Mouse (Mus musculus): ENCODE measurements around the gene Sf3a2. TPM values are rescaled to one million over a fixed set of nuclear protein-coding genes. Genes with fewer than 3 reads are reported as not detected.
A peak's percentile ranks its signal among the peaks of the same experiment; 100 is the strongest.

The Sf3a2 gene
- total RNA-seq (2022), result 10 to 100 TPM; 52.0 to 78.6 (median 55.5) TPM

DNA sequence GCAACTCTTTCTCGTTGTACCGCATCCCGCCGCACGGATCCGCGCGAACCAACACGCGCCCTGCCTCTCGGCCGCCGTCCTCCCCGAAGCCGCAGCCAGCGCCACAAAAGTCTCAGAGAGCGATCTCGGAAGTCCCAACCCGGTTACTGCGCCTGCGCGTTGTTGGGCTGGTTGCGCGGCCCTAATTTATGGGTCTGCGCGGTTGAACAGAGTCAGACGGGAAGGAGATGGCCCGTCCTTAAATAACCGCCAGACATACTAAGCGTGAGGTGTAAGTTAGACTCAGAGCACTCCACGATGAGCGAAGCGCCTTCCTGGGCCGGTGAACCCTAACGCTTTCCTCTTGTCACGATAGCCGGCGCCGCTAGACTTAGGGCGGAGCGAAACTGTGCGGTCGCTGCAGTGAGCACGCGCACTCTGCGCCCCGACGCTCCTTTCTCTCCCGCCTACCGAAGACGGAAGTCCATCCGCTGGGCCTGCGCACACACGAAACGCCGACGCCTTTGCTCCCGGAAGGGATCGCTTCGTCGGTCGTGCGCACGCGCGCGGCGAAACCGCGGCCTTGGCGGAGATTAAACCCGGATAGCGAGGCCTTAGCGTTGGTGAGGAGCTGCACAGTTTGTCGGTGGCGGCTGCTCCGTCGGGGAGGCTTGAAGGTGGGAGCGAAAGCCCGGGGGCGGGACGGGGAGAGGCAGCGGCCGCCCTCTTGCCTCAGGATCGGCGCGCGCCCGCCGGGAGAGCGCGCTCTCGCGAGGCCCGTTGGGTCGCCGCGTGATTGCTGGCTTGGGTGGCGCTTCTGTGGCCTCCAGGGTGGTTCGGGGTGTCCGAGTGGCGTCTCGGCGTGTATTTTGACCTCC lies at the start of gene Sf3a2, which contains the start of gene Plekhj1:
Sf3a2 (plus strand) TSS at position 49 of the 857 bp plus-strand sequence.
Plekhj1 (minus strand) TSS at position 477 of the 857 bp plus-strand sequence.
- peak; percentile 95 for DNase-seq

DNA sequence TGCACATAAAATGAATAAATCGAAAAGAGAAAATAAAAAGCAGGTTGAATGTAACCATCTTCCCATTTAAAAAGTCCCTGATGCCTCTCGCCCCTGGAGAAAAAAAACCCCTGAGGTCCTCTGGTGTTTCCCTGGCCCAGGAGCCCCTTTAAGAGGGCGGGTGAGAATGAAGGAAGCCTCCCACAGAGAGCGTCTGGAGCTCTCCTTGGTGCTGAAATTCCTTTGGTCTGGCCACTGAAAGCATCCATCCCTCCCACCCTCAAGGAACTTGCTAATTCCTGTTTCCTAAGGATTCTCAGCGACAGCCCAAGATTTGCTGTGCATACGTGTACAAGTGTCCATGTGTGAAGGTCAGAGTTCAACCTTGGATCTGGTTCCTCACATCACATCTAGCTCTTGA lies 49.4 kb upstream of the Sf3a2 start:
- DNase-seq, result no peak

DNA sequence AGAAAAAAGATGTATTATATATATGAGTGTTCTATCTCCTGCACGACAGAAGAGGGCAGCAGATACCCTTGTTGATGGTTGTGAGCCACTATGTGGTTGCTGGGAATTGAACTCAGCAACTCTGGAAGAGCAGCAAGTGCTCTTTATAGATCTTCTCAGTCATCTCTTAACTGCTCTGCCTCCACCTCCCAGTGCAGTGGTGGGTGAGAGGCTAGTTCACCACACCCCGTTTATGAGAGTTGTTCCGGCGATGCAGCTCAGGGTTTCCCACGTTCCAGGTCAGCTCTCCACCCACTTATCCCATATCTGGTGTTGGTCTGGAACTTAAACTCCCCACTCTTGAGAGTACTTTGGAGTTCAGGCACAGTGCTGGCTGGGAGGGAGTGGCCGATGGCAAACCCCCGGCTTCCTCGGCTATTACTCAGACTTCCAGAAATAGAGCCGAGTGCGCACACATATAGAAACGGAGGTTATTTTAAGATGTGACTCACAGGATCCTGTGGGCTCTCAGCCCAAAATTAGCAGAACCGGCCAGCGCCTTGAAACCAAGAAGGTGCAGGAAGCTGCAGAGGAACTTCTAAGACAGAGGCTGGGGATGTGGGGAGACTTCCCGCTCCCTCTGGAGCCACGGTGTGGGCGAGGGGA lies 46.7 kb upstream of the Sf3a2 start:
- peak; percentile 67 for DNase-seq

DNA sequence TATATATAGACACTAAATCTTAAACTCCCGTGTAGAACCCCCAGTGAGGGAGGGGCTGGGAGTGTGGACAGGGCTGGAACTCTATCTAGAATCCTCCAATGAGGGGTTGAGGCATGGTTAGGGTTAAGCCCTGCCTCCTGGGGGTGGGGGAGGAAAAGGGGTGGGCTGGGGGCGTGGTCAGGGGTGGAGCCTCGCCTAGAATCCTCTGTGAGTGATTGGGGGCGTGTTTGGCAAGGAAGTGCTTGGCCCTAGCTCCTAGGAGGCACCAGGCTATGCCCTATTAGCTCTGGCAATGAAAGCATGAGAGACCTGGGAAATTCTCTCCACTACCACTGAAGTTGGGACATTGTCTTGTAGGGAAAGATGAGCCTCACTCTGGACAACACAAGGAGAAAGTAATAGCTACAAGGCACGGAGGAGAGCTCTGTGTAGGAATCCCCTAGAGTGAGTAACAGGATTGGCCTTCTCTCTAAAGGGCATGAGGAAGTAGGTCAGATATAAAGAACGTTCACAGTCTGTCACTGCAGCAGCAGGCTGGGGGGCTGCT lies 45.8 kb upstream of the Sf3a2 start:
- DNase-seq, result no peak

DNA sequence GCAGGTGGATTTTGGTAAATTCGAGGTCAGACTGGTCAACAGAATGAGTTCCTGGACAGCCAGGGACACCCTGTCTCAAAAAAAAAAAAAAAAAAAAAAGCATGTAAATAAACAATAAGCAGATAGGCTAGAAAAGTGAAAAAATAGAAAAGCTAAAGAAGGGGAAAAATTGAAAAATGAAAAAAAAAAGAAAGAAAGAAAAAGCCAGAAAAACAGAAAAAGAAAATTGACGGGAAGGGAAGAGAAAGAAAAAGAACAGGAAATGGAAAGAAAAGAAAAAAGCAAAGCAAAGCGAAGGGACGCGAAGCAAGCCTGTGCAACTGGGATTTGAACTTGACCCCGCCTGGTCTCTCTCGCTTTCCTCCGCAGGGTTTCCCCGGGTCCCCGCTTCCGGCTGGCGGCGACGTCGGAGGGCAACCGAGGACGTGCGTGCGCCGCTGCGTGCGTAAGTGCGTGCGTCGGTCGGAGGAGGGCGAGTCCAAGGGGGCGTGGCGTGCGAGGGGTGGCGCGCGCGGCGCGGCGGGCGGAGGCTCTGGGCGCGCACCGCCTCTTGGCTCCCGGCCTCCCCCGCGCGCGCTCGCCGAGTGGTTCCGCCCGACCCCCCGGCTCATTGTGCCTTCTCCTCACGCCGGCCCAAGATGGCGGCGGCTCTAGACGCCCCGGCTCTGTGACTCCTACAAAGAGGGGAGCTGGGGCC lies 43.3 kb upstream of the Sf3a2 start, which contains the start of gene Dot1l:
Dot1l (plus strand) TSS at position 613 of the 697 bp plus-strand sequence.
- peak; percentile 96 for DNase-seq

DNA sequence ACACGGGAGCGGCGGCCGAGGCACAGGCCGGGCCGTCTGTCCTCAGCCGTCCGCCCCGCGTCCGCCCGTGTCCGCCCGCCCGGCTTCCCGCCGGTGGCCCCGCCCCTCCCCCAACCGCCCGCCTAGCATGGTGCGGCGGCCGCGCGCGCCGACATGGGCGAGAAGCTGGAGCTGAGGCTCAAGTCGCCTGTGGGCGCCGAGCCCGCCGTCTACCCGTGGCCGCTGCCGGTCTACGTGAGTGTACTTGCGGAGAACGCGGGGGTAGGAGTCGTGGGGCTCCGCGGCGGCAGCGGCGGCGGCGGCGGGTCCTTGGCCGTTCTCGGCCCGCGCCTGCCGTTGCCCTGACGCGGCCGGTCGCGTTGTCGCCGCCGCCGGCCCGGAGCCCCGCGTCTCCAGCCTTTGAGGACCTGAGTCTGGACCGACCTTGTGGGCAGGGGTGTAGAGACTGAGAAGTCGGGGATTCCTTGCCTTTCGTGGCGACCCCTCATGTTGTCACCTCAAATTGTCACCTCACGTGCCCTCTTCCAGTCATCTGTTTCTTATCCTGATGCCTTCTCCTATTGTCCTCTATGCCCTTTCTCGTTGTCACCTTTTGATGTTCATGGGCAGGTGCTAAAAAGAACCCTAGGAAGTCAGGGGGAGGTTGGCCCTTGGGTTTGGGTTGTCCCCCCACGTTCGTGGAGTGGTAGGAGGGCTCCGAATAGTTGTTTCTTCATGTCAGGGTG lies 42.5 kb upstream of the Sf3a2 start:
- DNase-seq, result no peak

DNA sequence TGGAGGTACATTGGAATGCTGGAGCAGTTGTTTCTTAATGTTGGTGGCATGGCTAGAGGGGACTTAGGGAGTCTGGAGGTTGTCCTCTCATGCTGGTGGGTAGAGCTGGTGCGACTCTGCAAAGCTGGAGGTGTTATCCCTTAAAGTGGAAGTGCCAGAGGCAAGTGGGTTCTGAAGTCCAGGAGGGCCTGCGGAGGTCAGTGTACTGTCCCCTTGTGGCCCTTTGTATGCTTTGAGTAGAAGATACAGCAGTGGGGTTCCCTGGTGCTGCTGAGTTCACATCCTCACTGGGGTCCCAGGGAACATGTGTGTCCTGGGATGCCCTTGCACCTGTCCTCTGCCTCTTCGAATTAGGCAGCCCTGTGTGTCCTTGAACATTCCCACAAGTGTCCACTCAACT lies 41.9 kb upstream of the Sf3a2 start:
- no peak for DNase-seq

DNA sequence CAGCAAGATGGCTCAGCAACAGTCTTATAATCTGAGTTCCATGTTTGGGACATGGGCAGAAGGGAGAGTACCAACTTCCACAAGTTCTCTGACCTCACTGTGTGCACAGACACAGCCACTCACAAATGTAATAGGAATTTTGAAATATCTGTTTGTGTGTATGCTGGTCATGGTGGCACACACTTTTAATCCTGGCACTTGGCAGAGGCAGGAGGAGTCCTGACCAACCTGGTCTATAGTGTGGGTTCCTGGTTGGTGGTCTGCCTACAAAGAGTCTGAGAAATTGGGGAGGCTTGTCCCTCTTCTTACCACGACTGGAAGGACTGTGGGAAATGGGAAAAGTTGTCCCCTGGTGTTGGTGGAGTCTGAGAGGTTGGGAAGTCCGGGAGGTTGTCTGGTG lies 41.5 kb upstream of the Sf3a2 start:
- DNase-seq, result no peak

DNA sequence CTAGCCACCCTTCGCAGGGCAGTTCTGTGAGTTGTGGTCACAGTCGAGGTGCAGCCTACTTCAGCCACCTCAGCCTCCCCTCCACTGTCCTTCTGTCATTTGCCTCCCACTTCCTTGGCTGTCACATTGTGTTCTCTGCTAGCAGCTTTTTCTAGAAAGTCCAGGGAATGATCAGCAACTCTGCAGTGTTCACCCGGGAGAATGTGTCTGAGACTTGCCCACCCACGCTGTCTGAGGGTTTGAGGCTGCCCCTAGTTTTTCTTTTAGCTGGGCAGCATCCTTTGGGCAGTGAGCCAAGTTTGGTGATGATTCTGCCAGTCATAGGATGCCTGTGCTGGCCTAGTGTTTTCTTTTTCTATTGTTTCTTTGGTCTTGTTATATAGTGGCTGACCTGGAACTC lies 41.0 kb upstream of the Sf3a2 start:
- no peak for DNase-seq

DNA sequence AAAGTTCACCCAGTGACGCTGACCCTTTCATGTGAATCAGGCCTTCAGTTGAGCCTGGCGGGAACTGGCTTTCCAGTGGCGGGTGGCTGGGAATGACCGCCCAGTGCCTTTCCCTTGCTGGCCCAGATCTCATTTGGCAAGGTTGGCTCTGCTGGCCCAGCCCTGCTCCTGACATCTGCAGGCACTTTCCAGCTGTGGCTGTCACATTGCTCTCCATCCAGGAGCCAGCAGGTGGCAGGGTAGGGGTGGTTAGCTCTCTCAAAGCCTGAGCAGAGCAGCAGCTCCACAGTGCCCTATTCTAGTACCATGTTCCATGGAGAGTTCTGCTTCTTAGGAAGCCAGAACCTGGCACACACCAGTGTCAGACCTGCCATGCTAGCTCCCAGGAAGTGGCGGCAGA lies 40.3 kb upstream of the Sf3a2 start:
- peak; percentile 88 for DNase-seq

DNA sequence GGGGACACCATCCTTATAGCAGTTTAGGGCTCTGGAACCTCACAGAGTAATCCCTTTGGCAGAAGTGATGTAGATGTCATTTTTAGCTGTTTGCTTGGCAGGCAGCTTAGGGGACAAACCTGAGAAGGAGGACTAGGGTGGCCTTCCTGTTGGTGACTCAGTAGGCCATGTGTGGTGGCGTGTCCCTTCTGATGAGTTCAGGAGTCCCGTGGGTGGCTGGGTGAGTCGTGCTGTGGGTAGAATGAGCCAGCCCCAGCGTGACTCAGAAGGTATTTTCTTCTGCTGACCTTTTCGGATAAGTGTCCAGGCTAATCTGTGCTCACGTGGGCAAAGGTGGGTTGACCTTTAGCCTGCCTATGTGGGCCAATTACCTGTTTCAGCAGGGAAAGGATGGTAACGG lies 39.3 kb upstream of the Sf3a2 start:
- peak; percentile 88 for DNase-seq

DNA sequence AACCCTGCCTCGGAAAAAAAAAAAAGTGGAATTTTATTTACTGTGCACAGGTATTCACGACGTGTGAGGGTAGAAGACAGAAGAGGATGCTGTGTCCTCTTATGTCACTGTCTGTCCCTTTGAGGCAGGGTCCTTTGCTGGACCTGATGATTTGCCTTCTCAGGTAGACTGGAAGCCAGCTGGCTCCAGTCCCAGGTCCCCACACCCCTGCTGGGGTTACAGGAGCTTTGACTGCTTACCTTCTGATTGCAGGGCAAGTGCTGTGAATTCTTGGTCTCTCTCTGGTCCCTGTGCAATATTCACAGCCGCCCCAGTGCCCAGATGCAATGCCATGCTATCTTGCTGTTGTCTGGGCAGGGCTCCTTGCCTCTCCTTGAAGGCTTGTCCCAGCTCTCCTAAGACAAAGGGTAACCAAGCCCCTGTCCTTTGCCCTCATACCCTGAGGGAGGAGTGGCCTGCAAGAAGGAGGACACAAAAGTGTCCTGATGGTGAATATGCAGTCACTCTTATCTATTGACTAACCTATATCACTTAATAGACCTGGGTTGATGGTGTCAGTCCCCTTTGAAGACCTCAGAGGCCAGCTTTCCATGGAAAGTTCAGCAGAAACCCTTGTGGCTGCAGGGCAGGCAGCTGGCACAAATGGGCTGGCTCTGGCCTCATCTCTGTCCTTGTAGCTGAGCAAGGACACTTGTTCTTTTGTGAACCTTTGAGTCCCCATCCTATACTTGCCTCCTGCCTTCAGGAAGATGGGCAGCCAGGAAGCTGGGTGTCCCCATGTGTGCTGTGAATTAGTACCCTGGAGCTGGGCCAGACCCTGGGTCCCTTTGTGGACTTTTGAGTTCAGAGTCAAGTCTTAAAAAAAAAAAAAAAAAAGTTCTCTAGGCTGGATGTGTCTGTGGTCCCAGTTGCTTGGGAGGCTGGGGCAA lies 37.1 kb upstream of the Sf3a2 start:
- DNase-seq, result no peak

DNA sequence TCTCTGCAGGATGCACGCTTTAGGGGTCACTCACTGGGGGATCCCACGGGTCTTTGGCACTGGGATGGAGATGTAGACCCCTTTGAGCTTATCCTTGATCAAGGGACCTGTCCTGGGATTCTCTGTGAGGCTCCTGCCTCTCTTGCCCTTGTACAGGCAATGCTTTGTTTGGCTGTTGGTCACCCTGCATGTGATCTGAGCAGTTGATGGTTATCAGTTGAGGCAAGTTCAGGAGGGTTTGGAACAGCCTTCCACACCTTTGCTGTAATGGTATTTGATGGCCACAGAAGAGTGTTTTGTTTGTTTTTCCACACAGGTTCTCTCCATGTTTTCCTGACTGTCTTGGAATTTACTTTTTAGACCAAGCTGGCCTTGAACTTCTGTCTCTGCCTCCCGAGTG lies 36.2 kb upstream of the Sf3a2 start:
- DNase-seq, result no peak

DNA sequence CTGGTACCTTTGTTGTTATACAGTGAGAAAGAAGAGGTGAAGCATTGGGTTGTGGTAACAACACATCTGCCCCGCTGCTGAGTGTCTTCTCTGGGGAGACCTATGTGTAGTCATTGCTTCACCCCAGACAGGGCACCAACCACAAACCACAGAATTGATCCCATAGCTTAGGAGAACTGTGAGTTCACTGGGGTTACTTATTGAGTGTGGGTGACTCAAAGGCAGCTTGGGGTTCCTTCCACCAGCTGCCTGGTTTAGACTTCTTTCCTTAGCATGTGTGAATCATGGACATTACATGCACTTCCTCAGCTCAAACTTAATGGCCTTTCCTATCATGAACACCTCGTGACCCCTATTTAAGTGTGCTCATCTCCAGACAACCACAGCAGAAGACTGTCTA lies 34.5 kb upstream of the Sf3a2 start:
- no peak for DNase-seq

DNA sequence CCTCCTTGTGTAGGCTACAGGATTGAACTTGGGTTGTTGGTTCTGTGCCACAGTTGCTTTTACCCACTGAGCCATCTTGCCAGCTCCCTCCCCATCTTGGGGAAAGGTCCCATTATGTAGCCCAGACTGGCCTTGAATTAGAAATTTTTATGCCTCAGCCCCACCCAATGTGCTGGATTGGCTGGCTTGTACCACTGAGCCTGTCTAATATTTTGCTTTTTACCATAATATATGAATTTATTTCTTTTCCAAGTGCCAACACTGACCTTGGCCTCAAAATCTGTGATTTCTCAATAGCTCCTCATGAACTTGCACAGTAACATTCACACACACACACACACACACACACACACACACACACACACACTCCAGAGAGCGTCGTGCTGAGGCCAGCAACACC lies 32.3 kb upstream of the Sf3a2 start:
- peak; percentile 64 for DNase-seq

DNA sequence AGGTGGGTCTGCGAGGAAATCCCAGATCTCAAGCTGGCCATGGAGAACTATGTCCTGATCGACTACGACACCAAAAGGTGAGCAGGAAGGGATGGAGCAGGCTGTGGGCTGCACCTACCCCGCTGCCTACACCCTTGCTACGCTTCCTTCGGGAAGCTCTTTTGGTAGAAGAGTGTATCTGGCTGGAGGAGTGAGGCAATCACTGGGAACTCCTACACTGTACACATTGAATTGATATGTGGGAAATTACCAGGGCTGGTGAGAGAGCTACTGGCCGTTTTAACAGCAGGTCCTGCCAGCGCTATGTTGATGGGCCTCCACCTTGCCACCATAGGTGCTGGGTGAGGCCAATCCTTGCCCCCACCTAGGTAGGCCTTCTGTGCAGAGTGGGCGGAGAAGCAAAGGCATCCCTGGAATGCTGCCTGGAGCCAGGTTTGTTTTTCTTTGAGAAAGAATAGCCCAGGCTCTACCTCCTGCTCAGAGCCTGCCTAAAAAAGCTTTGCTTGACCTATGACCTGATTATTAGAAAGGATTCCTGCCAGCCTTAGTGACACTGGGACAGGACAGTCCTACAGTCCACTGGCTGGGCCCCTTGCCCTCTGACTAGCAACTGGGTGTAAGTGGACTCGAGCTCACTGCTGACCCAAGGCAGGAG lies 31.7 kb upstream of the Sf3a2 start:
- no peak for DNase-seq

DNA sequence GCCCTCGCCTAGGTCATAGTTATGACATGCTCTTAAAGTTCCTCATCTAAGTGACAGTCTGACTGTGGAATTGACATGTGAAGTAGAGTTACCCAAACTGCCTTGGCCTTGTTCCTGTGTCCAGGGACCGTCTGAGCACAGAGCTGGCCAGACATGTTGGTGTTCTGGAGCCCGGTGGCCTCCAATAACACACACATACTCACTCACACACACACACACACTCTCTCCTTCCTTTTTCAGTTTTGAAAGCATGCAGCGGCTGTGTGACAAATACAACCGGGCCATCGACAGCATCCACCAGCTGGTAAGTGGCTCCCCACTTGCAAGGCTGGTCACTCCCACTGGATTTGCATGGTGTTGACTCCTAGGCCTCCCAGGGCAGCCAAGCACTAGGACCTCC lies 29.6 kb upstream of the Sf3a2 start:
- DNase-seq, result no peak

DNA sequence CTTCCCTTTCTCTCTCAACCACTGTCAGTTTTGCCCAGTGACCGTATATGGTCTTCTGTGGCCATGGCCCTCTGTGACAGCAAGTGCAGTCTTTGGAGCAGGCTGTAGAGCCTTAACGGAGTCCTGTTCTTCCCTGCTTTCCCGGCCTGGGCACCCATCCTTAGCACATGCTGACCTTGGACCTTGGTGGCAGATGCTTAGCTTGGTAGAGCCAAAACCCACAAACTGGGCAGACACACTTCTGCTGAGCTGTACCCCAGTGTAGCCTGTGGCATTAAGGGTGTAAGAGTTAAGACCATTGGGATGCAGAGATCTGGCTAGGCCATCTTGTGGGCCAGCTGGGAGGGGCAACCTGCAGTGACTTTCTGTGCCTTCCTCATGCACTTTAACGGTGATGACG lies 24.2 kb upstream of the Sf3a2 start:
- DNase-seq, result no peak

DNA sequence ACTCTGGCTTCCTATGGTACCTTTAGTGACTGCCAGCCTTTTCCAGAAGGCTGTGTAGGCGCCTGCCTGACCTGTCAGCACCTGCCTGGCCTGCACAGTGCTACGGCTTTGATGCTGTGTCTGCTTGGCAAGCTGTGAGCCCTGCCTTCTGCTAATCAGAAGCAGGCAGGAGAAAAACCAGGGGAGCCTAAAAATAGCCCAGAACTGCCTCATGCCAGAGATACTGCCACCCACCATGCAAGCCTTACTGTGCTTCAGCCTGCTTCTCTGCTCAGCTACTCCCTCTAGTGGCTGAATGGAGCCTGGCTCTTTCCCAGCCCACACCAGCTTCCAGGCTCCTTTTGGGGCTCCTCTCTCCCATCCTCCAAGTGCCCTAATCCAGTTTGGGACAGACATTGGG lies 23.4 kb upstream of the Sf3a2 start:
- DNase-seq, result peak; percentile 79

DNA sequence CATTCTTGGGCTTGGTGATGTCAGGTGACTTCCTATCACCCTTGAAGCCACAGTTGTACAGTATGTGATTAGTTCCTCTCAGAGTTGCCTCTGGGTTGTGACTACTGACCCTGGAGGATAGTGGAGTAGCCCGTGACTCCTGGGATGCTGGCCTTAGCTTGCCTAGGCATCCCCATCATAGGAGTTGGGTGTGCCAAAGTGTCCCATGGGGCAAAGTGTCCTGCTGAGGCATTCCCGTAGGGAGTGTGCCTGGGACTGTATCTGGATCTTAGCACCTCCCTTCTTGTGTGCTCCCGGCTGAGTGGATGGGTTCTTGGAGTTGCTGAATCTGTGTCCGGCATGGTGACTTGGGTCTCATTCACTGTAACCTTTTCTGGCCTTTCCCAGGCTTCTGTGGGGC lies 23.0 kb upstream of the Sf3a2 start:
- DNase-seq, result no peak

DNA sequence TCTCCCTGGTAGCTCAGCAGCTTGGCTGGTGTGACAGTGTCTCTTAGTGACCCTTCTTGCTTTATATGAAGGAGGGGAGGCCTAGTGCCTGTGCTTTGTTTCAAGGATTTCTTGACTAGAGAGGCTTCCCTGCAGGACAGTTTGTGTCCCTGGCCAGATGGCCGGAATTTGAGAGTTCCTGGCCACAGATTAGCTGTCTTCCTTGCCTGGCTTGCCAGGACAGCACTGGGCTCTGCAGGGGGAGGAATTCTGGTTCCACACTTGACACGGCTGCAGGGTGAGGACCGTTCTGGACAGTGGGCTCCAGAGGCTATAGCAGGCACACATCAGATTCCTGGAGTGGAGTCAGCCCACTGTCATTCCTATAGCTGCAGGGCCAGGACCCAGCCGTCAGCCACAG lies 22.3 kb upstream of the Sf3a2 start:
- no peak for DNase-seq
